Mouse (Mus musculus): ENCODE data around the gene Dchs2.

Gene Dchs2

GRCm38 (mm10) chr3:83250001-83250545, 122.3 kb downstream of the Dchs2 start:
- DNase-seq (ENCODE audit: low spot score in 2 of 2): no peak

GRCm38 (mm10) chr3:83251899-83252298, 124.2 kb downstream of the Dchs2 start:
- DNase-seq (ENCODE audit: low spot score in 2 of 2): no peak

GRCm38 (mm10) chr3:83259421-83259820, 131.7 kb downstream of the Dchs2 start:
- DNase-seq (ENCODE audit: low spot score in 2 of 2): no peak

- DNase-seq (ENCODE audit: low spot score in 2 of 2): no peak
These were observed 138.3 kb downstream of the Dchs2 start for GRCm38 (mm10) chr3:83266009-83266408.

GRCm38 (mm10) chr3:83270228-83270627, 142.5 kb downstream of the Dchs2 start:
- DNase-seq (ENCODE audit: low spot score in 2 of 2): no peak

GRCm38 (mm10) chr3:83270982-83271381, 143.2 kb downstream of the Dchs2 start:
- no peak for DNase-seq (ENCODE audit: low spot score in 2 of 2)

GRCm38 (mm10) chr3:83273555-83274244, 146.0 kb downstream of the Dchs2 start:
- DNase-seq (ENCODE audit: low spot score in 2 of 2): no peak

- no peak for DNase-seq (ENCODE audit: low spot score in 2 of 2)
These were observed 148.0 kb downstream of the Dchs2 start for GRCm38 (mm10) chr3:83275703-83276102.

GRCm38 (mm10) chr3:83283882-83284281, 156.1 kb downstream of the Dchs2 start:
- no peak for DNase-seq (ENCODE audit: low spot score in 2 of 2)

- DNase-seq (ENCODE audit: low spot score in 2 of 2): no peak
These were observed 159.2 kb downstream of the Dchs2 start for GRCm38 (mm10) chr3:83286975-83287405.

- DNase-seq (ENCODE audit: low spot score in 2 of 2): no peak
These were observed 160.5 kb downstream of the Dchs2 start for GRCm38 (mm10) chr3:83288118-83288840.

- DNase-seq (ENCODE audit: low spot score in 2 of 2): no peak
These were observed 162.7 kb downstream of the Dchs2 start for GRCm38 (mm10) chr3:83290482-83290881.

GRCm38 (mm10) chr3:83290953-83291352, 163.2 kb downstream of the Dchs2 start:
- no peak for DNase-seq (ENCODE audit: low spot score in 2 of 2)

- DNase-seq (ENCODE audit: low spot score in 2 of 2): no peak
These were observed 172.1 kb downstream of the Dchs2 start for GRCm38 (mm10) chr3:83299783-83300382.

- no peak for DNase-seq (ENCODE audit: low spot score in 2 of 2)
These were observed 176.1 kb downstream of the Dchs2 start for GRCm38 (mm10) chr3:83303876-83304275.

- no peak for DNase-seq (ENCODE audit: low spot score in 2 of 2)
These were observed 218.2 kb downstream of the Dchs2 start for GRCm38 (mm10) chr3:83345928-83346327.

GRCm38 (mm10) chr3:83368500-83369068, 240.8 kb downstream of the Dchs2 start:
- no peak for DNase-seq (ENCODE audit: low spot score in 2 of 2)

- no peak for DNase-seq (ENCODE audit: low spot score in 2 of 2)
These were observed 242.1 kb downstream of the Dchs2 start for GRCm38 (mm10) chr3:83369871-83370270.

- DNase-seq (ENCODE audit: low spot score in 2 of 2): no peak
These were observed 246.6 kb downstream of the Dchs2 start for GRCm38 (mm10) chr3:83374333-83374732.

GRCm38 (mm10) chr3:83376834-83377233, 249.1 kb downstream of the Dchs2 start:
- no peak for DNase-seq (ENCODE audit: low spot score in 2 of 2)
